Mouse (Mus musculus) embryonic fibroblast, embryonic 13.5 days (primary cell): ENCODE data around the gene Gm45753.

ENCODE experiments used
- CTCF ChIP-seq: IDR thresholded peaks from 2 replicates; pipeline ENCODE4 v1.5.1; 2011; ENCODE audit warnings: mild to moderate bottlenecking, control low read depth, low read length, moderate library complexity, borderline replicate concordance; ENCODE audit not compliant: insufficient read depth
- POLR2A ChIP-seq: IDR thresholded peaks from 2 replicates; pipeline ENCODE4 v1.6.1; 2011; ENCODE audit warnings: low read depth, mild to moderate bottlenecking, control low read depth, low read length, moderate library complexity

DNA sequence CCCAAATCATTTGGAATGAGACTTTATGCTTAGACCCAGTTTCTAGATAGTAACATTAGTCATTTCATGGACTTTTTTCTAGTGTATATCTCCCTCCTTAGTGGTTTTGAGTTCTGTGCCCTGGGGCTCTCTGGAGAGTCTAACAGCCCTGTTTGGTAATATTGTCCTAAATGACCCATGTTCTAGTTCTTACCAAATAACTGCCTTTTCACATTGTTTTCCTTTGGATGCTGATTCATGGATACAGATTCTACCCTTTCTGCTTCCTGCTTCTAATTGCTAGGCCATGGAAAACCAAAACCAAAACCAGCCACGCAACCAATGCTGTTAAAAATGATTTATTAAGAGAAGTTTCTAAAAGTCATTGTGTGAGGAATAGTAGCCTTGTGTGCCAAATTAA lies 2.8 kb downstream of the Gm45753 start:
- TF ChIP-seq CTCF (no peak), POLR2A (no peak)
